Mouse (Mus musculus): ENCODE data around the gene Cnnm2. TPM values are rescaled to one million over a fixed set of nuclear protein-coding genes. Genes with fewer than 3 reads are reported as not detected.
"Not testable (repeated sequence)": the region's sequence is repeated elsewhere in the genome, so short reads cannot be mapped to it uniquely, and the experiment has no call there.

Cnnm2 gene
- polyA plus RNA-seq, 1 experiment from 2014 or later: 1.8 TPM

DNA sequence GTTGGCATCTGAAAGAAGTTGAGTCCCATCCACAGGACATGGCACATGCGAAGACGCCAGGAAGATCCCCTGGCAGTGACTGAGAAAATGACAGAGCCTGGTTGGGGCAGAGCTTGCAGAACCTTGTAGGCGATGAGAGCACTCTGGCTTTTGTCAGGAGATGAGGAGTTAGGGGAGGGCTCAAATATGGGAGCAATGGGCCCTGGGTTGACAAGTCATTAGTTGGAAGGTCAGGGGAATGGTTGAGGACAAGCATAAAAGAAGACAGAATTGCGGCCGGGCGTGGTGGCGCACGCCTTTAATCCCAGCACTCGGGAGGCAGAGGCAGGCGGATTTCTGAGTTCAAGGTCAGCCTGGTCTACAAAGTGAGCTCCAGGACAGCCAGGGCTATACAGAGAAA, 1.5 kb upstream of the Cnnm2 start:
- not testable (repeated sequence) for DNase-seq (ENCODE audit: low spot score)

- peak; percentile 85 for DNase-seq (ENCODE audit: low spot score)
Observed at GRCm38 (mm10) chr19:46760375-46761160, 828 bp upstream of the Cnnm2 start.

DNA sequence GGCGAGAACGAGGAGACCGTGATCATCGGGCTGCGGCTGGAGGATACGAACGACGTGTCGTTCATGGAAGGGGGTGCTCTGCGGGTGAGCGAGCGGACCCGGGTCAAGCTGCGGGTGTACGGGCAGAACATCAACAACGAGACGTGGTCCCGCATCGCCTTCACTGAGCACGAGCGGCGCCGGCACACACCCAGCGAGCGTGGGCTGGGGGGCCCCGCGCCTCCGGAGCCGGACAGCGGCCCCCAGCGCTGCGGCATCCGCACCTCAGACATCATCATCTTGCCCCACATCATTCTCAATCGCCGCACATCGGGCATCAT, 535 bp downstream of the Cnnm2 start:
- DNase-seq (ENCODE audit: low spot score): peak; percentile 39

DNA sequence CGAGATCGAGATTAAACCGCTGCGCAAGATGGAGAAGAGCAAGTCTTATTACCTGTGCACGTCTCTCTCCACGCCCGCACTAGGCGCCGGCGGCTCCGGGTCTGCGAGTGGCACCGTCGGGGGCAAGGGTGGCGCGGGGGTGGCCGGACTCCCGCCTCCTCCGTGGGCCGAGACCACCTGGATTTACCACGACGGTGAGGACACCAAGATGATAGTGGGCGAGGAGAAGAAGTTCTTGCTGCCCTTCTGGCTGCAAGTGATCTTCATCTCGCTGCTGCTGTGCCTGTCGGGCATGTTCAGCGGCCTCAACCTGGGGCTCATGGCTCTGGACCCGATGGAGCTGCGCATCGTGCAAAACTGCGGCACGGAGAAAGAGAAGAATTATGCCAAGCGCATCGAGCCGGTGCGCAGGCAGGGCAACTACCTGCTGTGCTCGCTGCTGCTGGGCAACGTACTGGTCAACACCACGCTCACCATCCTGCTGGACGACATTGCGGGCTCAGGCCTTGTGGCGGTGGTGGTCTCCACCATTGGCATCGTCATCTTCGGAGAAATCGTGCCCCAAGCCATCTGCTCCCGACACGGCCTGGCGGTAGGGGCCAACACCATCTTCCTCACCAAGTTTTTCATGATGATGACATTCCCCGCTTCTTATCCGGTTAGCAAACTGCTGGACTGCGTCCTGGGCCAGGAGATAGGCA, 1.0 kb downstream of the Cnnm2 start:
- DNase-seq (ENCODE audit: low spot score): peak; percentile 17

DNA sequence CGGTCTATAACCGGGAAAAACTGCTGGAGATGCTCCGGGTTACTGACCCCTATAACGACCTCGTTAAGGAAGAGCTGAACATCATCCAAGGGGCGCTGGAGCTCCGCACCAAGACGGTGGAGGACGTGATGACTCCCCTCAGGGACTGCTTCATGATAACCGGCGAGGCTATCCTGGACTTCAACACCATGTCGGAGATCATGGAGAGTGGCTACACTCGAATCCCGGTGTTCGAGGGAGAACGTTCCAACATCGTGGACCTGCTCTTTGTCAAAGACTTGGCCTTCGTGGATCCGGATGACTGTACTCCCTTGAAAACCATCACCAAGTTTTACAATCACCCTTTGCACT, 1.6 kb downstream of the Cnnm2 start:
- peak; percentile 12 for DNase-seq (ENCODE audit: low spot score)

DNA sequence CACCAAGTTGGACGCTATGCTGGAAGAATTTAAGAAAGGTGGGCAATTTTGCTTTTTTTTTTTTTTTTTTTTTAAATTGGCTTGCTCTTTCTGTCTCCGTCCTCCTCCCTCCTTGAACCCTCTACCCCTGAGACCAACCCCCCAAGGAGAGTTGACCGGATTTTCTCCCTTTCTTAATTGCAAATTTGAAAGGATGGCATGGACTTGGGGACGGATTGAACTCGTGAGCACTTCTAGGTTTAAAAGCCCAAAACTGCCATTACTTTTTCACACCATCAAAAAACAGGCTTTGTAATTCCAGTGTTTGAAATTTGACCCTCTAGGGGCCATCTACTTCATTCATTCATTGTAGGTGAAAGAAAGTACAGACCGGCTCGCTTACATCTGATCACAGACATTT, 2.0 kb downstream of the Cnnm2 start:
- no peak for DNase-seq (ENCODE audit: low spot score)

DNA sequence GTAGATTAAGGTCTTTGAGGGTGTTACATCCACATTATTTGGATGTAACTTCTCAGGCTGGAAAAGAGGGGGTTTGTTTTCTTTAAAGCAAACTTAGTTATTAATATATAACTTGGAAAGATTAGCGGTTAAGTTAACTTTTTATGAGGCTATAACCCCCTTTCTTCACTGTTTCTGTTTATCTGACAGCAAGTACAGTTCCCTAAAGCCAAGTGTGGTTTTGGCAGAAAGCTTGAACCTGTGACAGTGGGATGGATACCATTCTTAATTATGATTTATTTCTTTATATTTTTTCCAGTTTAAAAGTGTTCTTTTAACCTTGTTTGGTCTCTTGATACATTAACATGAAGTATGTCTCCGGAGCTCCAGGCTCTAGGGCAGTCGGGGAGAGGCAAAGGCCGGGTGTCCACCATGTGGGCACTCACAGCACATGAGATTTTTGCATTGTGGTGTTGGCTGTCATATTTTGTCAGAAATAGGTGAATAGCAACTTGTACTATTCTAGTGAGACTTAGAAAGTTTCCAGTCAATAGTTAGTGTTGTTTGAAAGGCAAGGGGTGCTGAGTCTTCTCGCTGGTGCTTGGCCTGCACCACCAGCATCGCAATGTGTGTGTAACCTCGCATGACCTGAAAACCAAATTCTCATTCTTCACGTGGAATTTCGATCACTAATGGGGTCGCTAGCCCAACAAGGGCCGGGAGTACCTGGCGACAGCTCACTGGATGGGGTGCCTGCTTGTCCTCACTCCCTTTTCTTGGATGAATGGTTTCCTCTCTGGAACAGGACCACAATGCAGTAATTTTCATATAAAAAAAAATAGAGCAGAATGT, 2.8 kb downstream of the Cnnm2 start:
- no peak for DNase-seq (ENCODE audit: low spot score)

GRCm38 (mm10) chr19:46764763-46765117, 3.3 kb downstream of the Cnnm2 start:
- DNase-seq (ENCODE audit: low spot score): no peak

- no peak for DNase-seq (ENCODE audit: low spot score)
Observed at GRCm38 (mm10) chr19:46766125-46766524, 4.7 kb downstream of the Cnnm2 start.

GRCm38 (mm10) chr19:46769759-46770158, 8.4 kb downstream of the Cnnm2 start:
- no peak for DNase-seq (ENCODE audit: low spot score)

DNA sequence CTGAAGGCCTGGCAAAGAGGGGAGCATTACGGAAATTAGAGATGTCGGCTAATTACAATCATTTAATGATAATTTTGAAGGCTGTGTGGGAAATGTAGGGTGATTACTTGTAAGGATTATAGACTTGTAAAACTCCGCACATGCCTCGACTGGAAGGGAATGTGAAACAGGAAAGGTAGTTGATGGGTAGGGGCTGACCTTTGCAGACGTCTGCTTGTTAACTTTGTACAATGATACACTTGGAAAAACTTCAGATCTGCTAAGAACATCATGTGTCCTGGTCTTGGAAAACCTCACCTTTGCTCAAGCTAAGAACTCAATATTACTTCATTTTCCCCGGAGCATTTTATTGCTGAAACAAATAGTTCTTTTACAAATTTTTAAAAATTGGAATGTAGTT, 10.4 kb downstream of the Cnnm2 start:
- DNase-seq (ENCODE audit: low spot score): no peak

DNA sequence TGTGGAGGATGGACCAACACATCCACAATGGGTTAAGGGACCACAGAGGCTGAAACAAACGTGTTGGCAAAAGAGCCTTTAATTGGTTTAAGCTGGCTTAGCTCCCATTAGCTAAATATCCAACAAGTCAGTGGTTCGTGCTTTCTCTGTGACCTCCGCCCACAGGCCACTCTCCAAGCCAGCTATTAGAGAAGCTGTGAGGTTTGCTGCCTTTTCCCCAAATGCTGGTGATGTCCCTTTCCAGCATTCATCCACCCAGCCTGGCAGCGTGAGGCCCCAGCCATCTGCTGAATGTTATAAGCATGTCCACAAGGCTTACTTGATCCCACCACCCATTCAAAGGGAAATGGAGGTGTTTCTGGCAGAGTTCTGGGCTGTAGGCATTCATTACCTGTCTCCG, 15.0 kb downstream of the Cnnm2 start:
- DNase-seq (ENCODE audit: low spot score): no peak

DNA sequence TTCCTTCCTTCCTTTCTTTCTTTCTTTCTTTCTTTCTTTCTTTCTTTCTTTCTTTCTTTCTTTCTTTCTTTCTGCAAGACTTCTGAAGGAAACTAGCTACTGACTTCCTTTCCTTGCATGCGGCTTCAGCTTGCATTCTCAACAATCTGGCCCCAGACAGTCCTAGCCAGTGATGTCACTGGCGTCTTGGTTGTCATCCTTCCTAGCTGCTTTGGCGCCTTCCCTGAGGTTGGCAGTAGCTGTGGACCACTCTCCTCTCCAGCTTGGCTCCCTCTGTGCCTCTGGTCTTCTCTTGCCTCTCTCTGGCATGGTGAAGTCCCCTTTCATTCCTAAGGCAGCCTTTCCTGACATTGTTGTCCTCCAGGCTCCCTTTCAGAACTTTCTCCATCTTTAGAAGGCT, 15.5 kb downstream of the Cnnm2 start:
- no peak for DNase-seq (ENCODE audit: low spot score)

- DNase-seq (ENCODE audit: low spot score): no peak
Observed at GRCm38 (mm10) chr19:46777928-46778680, 16.7 kb downstream of the Cnnm2 start.

GRCm38 (mm10) chr19:46779130-46779529, 17.7 kb downstream of the Cnnm2 start:
- not testable (repeated sequence) for DNase-seq (ENCODE audit: low spot score)

GRCm38 (mm10) chr19:46784038-46784437, 22.6 kb downstream of the Cnnm2 start:
- no peak for DNase-seq (ENCODE audit: low spot score)

DNA sequence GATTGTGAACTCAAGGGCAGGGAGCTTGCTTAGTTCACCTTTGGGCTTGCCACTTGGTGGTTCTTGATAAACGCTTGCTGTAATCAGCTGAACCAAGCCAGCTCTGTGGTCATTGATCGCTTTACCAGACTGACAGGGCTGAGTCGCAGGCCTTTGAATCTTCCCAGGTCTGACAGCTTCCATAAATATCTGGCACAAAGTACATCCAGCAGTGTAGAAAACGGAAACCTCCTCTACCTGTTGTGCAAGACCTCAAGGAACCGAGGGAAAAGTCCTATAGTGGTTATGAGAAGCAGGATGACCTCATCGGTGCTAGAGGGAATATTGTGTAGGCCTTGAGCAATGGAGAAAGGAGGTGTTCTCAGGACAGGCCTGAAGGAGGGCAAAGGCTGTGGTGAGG, 23.1 kb downstream of the Cnnm2 start:
- DNase-seq (ENCODE audit: low spot score): no peak

DNA sequence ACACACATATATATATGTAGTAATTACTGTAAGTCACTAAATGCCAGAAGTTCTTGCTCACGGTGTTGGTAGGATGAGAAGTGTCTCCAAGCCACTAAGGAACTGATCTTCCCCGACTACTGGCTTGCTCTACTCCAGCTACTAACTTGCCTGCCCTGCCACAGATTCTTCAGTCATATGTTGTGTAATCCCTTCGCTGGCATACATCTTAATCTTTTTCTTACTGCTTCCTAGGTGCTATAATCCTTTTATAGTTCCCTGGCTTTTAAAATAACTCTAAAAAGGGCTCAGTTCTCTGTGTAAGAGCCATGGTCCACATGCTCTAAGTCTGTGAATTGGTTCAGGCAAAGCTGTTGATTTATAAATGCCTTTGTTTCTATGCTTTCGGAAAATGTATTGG, 24.2 kb downstream of the Cnnm2 start:
- no peak for DNase-seq (ENCODE audit: low spot score)

DNA sequence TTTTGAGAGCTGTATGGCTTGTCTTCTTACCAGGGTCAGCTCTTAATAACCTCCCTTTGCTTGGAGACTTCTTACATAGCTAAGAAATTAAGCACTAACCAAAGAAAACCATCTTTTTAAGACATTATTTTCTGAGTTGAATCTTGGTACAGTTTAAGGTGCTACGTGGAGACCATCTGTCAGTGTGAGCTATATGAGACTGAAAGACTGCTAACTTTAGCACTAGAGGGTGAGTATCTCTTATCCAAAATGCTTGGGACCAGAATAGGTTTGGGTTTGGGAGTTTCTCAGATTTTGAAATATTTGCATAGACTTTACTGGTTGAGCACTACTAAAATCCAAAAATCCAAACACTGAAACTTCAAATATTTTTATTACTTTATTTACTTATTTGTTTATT, 28.4 kb downstream of the Cnnm2 start:
- no peak for DNase-seq (ENCODE audit: low spot score)

DNA sequence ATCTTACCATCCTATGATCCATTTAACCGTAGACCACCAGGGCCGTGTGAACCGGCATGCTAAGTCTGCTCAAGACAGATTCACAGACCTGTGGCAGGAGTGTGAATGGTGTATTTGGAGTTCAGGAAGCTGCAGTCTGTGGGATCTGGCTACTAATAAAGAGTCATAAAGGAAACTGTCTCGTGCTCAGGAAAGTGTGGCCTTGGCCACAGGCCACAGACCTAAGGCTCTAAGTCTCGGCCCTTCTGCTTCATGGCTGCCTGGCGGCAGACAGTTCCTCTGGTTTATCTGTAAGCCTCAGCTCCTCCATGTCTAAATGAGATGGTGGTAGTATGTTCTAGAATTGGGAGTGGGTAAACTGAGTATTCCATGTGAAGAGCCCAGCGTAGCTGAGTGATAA, 30.0 kb downstream of the Cnnm2 start:
- DNase-seq (ENCODE audit: low spot score): no peak

- no peak for DNase-seq (ENCODE audit: low spot score)
Observed at GRCm38 (mm10) chr19:46791921-46792320, 30.5 kb downstream of the Cnnm2 start.

DNA sequence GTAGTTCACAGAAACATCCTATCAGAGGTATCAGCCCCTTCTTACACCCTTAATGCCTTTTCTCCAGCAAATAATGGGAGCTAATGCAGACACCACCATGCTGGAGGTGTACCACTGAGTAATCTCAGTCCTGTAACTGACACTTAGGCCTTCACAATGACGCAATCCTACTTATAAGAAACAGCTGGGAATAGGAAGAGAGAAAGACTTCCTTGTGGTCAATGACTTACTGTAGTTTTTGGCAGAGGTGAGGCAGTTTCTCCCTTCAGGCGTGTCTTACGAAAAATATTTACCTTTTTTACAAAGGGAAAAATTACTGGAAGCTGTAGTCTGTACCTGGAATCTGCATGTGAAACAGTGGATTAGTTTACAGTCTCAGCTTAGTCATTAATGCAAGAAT, 31.1 kb downstream of the Cnnm2 start:
- DNase-seq (ENCODE audit: low spot score): no peak

Data from thymus, postnatal 0 days (tissue).